Mouse (Mus musculus) retina, postnatal 7 days (tissue): ENCODE measurements around the gene Prdm10.

Experiments used
- DNase-seq: peaks from one replicate; pipeline ENCODE4 v3.0.0-alpha.2; 2012; ENCODE audit warnings: low read depth, low spot score

The Prdm10 gene

DNA sequence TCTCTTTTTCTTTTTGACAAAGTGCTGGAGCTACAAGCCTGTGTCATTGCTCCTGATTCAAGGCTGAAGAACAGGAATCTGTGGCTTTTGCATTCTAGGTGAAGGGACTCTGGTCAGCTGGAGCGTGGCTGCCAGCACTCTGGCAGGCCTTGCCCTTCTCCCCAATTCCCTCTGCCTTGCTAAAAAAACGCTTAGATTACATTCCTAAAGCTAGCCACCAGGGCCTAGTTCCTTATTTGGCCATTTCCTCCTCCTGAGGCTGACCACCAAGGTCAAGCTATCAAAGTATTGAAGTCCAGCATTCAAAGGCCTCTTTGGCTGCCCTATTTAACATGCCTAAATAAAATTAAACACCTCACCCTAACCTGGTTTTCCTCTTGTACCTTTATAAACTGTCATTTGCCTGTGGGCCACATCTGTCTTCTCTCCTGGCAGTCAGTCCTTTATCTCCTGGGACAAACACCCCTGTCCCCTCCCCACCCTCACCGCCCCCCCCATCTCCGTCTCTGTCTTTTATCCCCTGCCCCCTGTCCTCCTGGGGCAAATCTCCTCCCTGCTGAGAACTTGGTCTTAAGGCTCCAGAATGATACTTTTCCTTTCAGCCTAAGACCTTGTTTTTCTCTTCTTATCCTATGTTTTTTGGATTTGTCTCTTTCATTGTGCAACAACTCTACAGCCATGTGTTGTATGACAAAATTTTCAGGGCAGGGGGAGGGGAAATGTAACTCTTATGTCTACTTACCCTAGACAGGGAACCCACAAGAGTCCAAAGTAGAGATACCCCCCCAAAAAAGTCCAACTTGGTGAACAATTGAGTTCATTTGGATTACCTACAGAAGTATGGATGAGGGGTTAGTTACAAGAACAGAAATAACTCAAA, 17.9 kb upstream of the Prdm10 start:
- no peak for DNase-seq

DNA sequence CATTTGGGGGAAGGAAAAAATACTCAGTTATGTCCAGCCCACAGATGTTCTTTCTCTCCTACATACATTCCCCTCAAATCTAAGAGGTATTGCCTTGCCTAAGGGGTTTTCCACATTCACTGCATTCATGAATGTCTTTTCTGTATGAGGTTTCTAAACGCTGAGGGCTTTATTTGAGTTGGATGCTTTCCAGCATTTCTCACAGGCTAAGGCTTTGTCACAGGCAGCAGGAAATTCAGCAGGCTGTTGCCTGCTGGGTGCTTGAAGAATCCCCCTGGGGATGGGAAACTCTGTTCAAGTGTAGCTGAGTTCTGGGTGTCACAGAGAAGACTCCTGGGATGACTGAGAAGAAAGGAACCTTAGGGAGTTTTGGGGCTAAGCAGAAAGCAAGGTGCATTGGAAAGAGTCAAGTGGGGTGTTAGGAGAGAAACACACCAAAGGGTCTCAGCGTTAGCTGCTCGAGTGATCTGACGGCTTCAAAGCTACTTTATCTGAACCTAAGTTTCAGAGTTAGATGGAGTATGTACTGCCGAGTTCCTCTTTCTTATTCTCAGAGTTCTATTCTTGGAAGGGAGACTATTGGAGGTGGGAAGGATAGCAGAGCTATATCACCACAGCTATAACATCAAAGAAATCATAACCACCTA, 14.2 kb upstream of the Prdm10 start:
- no peak for DNase-seq

DNA sequence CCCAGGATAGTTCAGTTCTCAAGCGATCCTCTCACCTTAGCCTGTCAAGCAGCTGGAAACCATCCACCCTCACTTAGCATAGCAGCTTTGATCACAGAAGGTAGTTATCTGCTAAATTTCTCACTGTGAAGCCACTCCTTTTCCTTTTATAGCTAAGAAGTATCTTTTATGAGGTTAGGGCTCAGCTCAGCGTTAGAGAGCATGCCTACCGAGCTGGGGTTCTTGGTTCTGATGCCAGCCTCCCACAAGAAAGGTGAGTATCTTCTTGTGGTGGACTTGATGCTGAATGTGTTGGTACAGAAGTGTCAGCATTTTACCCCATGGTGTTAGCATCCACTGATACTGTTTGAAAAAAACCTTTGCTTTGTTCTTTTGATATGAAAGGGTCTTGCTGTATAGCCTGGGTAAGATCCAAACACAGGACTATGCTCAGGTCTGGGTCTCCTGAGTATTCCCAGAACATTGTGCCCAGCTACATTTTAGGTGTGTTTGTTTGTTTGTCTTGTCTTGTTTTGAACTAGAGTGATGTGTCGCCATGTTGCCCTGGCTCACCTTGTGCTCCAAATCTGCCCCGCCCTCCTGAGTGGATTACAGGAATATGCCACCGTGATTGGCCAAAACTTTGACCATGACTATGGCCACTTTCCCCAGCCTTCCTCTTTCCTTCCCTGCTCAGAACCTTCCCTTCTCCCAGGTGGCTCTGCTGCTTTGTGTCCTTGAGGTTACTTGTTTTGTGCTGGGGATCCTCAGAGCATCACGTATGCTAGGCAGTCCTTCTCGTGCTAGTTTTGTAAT, 8.9 kb upstream of the Prdm10 start:
- DNase-seq, result no peak

GRCm38 (mm10) chr9:31272160-31272559, 8.2 kb upstream of the Prdm10 start:
- no peak for DNase-seq

DNA sequence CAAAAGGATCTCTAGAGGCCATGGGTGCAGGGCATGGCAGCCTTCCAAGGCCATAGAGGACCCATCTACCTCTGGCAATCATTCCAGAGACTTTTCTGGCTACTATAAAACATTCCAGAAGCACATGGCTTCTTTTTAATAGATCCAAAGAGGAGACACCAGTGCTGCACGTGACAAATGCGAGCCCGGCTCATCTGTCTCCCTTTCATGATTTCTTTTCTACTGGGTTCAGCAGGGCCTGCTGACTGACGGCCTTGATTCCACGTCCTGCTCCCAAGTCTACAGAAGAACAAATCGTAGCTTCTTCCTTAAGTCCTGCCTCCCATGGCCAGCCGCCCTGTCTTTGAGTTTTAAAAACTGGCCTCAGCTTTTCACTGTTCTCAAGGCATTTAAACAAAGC, 1.7 kb upstream of the Prdm10 start:
- DNase-seq, result no peak

GRCm38 (mm10) chr9:31279306-31279705, 1.0 kb upstream of the Prdm10 start:
- DNase-seq, result no peak

GRCm38 (mm10) chr9:31279885-31280365, 413 bp upstream of the Prdm10 start:
- no peak for DNase-seq

GRCm38 (mm10) chr9:31281011-31281662, 799 bp downstream of the Prdm10 start:
- DNase-seq, result no peak

DNA sequence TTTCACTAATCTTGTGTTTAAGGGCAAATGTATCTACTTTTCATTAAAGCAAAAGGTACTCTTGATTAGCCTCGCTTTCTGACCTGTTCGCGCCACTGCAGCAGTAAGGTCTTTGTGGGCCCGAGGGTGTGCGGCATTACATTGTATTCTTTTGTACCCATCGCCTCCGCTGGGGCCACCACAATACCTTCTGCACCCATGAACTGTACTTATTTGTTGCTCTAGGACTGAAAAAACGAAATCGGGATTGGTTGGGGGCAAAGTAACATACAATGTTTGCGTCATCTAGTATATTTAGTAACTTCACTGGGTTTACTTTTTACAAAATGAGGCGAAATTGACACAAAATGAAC, 1.3 kb downstream of the Prdm10 start:
- no peak for DNase-seq

DNA sequence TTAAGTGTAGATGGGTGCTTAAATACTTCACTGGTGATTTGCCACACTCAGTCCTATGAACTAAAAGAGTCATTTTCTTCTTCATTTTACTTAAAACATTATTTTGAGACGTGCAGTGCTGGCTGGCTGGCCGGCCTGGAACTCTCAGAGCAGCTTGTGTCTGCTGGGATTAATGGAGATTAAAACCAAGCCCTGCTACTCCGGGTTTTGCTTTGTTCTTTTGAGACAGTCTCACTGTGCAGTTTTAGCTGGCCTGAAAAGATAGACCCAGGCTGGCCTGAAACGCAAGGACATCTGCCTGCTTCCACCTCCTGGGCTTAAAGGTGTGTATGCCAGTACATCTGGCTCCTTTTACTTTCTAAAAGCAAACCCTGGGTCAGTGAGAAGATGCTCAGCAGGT, 2.2 kb downstream of the Prdm10 start:
- DNase-seq, result peak; percentile 38

- no peak for DNase-seq
Measured at GRCm38 (mm10) chr9:31283044-31283443, 2.7 kb downstream of the Prdm10 start.

GRCm38 (mm10) chr9:31283911-31284310, 3.6 kb downstream of the Prdm10 start:
- DNase-seq, result no peak

DNA sequence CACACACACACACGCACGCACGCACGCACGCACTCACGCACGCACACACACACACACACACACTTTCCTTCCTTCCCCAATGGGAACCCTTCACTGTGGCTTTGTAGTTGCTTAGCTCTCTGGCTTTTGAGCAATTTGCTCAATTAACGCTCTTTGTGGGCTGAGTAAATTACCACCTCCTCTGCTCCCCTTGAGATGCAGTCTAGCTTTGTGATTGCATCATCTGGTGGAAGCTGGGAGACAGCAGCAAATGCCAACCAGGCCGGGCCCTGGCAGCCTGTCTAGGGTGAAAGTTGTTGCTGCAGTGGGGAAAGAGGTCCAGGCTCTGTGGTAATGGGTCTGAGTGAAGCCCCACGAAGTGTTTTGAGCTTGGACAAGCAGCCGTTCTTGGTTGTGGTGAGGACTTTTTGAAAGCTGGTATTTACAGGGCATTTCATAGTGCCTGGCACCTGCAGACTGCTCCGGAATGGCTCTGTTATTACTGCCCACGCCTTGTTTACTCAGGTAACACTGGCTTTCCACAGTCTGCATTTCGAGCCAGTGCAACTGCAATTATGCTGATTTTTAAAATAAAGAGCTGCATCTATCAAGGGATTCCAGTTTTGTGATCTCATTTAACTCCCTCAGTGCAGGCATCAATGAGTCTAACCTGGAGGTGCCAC, 10.0 kb downstream of the Prdm10 start:
- DNase-seq, result no peak

DNA sequence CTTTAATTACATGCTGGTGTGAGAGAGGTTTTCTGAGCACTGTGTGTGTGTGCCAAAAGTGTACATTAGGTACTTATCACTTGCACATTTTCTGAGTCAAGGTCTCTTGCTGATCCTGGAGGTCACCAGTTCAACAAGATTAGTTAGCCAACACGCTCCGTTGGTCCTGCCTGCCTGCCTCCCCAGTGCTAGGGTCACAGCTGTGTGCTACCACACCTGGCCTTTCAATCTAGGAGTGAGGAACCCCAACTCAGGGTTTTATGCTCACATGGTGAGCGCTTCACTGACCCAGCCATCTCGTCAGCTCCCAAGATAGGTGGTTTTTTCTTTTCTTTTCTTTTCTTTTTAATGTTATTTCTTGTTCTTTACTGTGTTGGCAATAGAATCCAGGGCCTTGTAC, 11.6 kb downstream of the Prdm10 start:
- no peak for DNase-seq

- no peak for DNase-seq
Measured at GRCm38 (mm10) chr9:31293208-31293607, 12.9 kb downstream of the Prdm10 start.

- DNase-seq, result no peak
Measured at GRCm38 (mm10) chr9:31295311-31295710, 15.0 kb downstream of the Prdm10 start.

- no peak for DNase-seq
Measured at GRCm38 (mm10) chr9:31296293-31296692, 16.0 kb downstream of the Prdm10 start.

GRCm38 (mm10) chr9:31298751-31299150, 18.4 kb downstream of the Prdm10 start:
- DNase-seq, result no peak

DNA sequence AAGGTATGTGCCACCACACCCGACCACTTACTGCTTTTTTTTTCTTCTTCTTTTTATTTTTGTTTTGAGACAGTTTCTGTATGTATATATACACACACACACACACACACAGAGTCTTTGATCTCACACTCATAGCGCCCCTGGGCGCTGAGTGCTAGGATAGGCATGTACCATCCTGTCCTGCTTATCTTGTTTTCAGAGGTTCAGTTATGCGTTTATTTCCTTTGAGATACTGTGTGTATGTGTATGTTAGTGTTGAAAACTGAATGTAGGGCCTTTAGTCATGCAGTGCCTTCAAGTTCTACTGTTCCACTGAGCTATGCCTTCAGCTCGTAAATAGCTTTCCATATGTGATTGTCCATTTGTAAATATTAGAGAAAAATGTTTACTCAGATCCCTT, 20.2 kb downstream of the Prdm10 start:
- no peak for DNase-seq

GRCm38 (mm10) chr9:31301107-31301506, 20.8 kb downstream of the Prdm10 start:
- no peak for DNase-seq
